Mouse (Mus musculus) olfactory bulb, adult 2 months (tissue): ENCODE data around the gene Rps6kb2. TPM values are rescaled to one million over a fixed set of nuclear protein-coding genes. Genes with fewer than 3 reads are reported as not detected.
"Not testable (repeated sequence)": the region's sequence is repeated elsewhere in the genome, so short reads cannot be mapped to it uniquely, and the experiment has no call there.

Source experiments
- H3K27ac ChIP-seq: fragments of 200-500 bp; 2 replicates; pipeline ENCODE4 v1.5.1; 2012; ENCODE audit warnings: low read depth, low read length; ENCODE audit not compliant: insufficient read depth
- H3K4me1 ChIP-seq: fragments of 200-500 bp; 2 replicates; pipeline ENCODE4 v1.6.1; 2012; ENCODE audit warnings: low read length; ENCODE audit not compliant: control insufficient read depth, insufficient read depth
- H3K4me3 ChIP-seq: fragments of 200-500 bp; 2 replicates; pipeline ENCODE4 v1.5.1; 2012; ENCODE audit warnings: mild to moderate bottlenecking, low read depth, low read length, moderate library complexity; ENCODE audit not compliant: insufficient read depth
- CTCF ChIP-seq: fragments of 200-500 bp; IDR thresholded peaks from 2 replicates; pipeline ENCODE4 v1.5.1; 2012; ENCODE audit warnings: low read depth, mild to moderate bottlenecking, low read length, moderate library complexity; ENCODE audit not compliant: insufficient read depth
- POLR2A ChIP-seq: fragments of 200-500 bp; IDR thresholded peaks from 2 replicates; pipeline ENCODE4 v1.6.1; 2012; ENCODE audit warnings: mild to moderate bottlenecking, low read depth, low read length, moderate library complexity; ENCODE audit not compliant: insufficient read depth
- WGBS: fragments of 180-500 bp; shearing (Covaris S2); methylation state at CpG from one replicate; pipeline ENCODE4 v1.1.7; 2018; 5-methylcytosine and 5-hydroxymethylcytosine counted together
- polyA plus RNA-seq: library from polyadenylated mRNA; stranded (reverse); fragments of >200 nt; gene quantifications from 2 replicates; pipeline ENCODE4 v1.2.4, GENCODE M21; 2012; ENCODE audit warnings: low replicate concordance; ENCODE audit not compliant: missing spikeins, insufficient read depth, insufficient read length

Rps6kb2 gene
- polyA plus RNA-seq, 1 experiment = not detected

- Histone ChIP-seq H3K27ac (peak within 1 kb of the TSS; percentile 68), H3K4me1 (peaks cover 12% of the 10 kb centered on the region), H3K4me3 (peak within 1 kb of the TSS; percentile 77)
- under 1% methylated on average over 64 of the region's 64 CpGs for WGBS
- TF ChIP-seq POLR2A (peak; percentile 70; the same call in 1 of the 2 replicates), CTCF (peak; percentile 6; the same call in 1 of the 2 replicates)
Observed at GRCm38 (mm10) chr19:4125741-4126696, 37.1 kb downstream of the Rps6kb2 start, which contains the start of gene Aip. TSS of gene Aip (minus strand) at chr19:4125858.

GRCm38 (mm10) chr19:4125268-4125667, 37.9 kb downstream of the Rps6kb2 start:
- peaks cover 15% of the 10 kb centered on the region for H3K4me1 ChIP-seq
- peak overlapping the region; percentile 42 for H3K4me3 ChIP-seq
- H3K27ac ChIP-seq = peak overlapping the region; percentile 68
- 2% methylated on average over 4 of the region's 4 CpGs for WGBS

GRCm38 (mm10) chr19:4124432-4124831, 38.7 kb downstream of the Rps6kb2 start:
- H3K4me3 ChIP-seq = no peak overlapping the region
- no peak for TF ChIP-seq POLR2A
- no peak for TF ChIP-seq CTCF
- peaks cover 15% of the 10 kb centered on the region for H3K4me1 ChIP-seq
- H3K27ac ChIP-seq = no peak overlapping the region
- WGBS = 80% methylated on average over 4 of the region's 4 CpGs

- 85% methylated on average over 7 of the region's 7 CpGs for WGBS
- H3K27ac ChIP-seq = no peak overlapping the region
- H3K4me1 ChIP-seq = peaks cover 15% of the 10 kb centered on the region
- TF ChIP-seq CTCF (no peak), POLR2A (no peak)
- H3K4me3 ChIP-seq = no peak overlapping the region
Observed at GRCm38 (mm10) chr19:4122411-4123370, 40.5 kb downstream of the Rps6kb2 start.

GRCm38 (mm10) chr19:4121896-4122295, 41.3 kb downstream of the Rps6kb2 start:
- WGBS = 56% methylated on average over 6 of the region's 6 CpGs
- H3K4me1 ChIP-seq, H3K4me3 ChIP-seq, H3K27ac ChIP-seq: not testable (repeated sequence)

- WGBS = 2% methylated on average over 38 of the region's 38 CpGs
- 0 out of 2 replicates have a peak, but pooled peaks cover 5% of the 10 kb centered on the region for H3K4me1 ChIP-seq
- peak; percentile 68; the same call in 1 of the 2 replicates for TF ChIP-seq POLR2A
- no peak for TF ChIP-seq CTCF
- H3K4me3 ChIP-seq = peak overlapping the region; percentile 77
- H3K27ac ChIP-seq = peak overlapping the region; percentile 93
Observed at GRCm38 (mm10) chr19:4121097-4121805, 41.9 kb downstream of the Rps6kb2 start.

GRCm38 (mm10) chr19:4120496-4120895, 42.7 kb downstream of the Rps6kb2 start:
- no peak overlapping the region for H3K27ac ChIP-seq
- TF ChIP-seq CTCF (no peak), POLR2A (no peak)
- H3K4me3 ChIP-seq = no peak overlapping the region
- WGBS = 88% methylated on average over 2 of the region's 2 CpGs
- 0 out of 2 replicates have a peak, but pooled peaks cover 5% of the 10 kb centered on the region for H3K4me1 ChIP-seq

GRCm38 (mm10) chr19:4119716-4120487, 43.3 kb downstream of the Rps6kb2 start:
- WGBS = 94% methylated on average over 6 of the region's 6 CpGs
- Histone ChIP-seq H3K4me3 (no peak overlapping the region), H3K27ac (no peak overlapping the region), H3K4me1 (0 out of 2 replicates have a peak, but pooled peaks cover 3% of the 10 kb centered on the region)
- TF ChIP-seq CTCF (no peak), POLR2A (no peak)
